Mouse (Mus musculus) 3134 (cell line): Measurements from ENCODE around the gene Siva1.

Source experiments
- DNase-seq: peaks from one replicate; pipeline ENCODE4 v3.0.0-alpha.2; 2011; ENCODE audit warnings: low spot score; ENCODE audit not compliant: insufficient read length; ENCODE audit errors: extremely low read depth

The Siva1 gene

GRCm38 (mm10) chr12:112654076-112654475 is 9.6 kb downstream of the Siva1 start:
- no peak for DNase-seq

- DNase-seq: no peak
These were observed 14.1 kb downstream of the Siva1 start for GRCm38 (mm10) chr12:112658619-112659018.

- no peak for DNase-seq
These were observed 14.6 kb downstream of the Siva1 start for GRCm38 (mm10) chr12:112659109-112659508.

GRCm38 (mm10) chr12:112660576-112661326 is 16.3 kb downstream of the Siva1 start:
- no peak for DNase-seq

- DNase-seq: no peak
These were observed 16.8 kb downstream of the Siva1 start for GRCm38 (mm10) chr12:112661327-112661605.

- DNase-seq: no peak
These were observed 17.4 kb downstream of the Siva1 start for GRCm38 (mm10) chr12:112661851-112662250.

GRCm38 (mm10) chr12:112663303-112663702 is 18.8 kb downstream of the Siva1 start:
- DNase-seq: no peak

GRCm38 (mm10) chr12:112663716-112664115 is 19.2 kb downstream of the Siva1 start:
- DNase-seq: no peak

- no peak for DNase-seq
These were observed 19.6 kb downstream of the Siva1 start for GRCm38 (mm10) chr12:112664124-112664523.

GRCm38 (mm10) chr12:112664656-112665055 is 20.2 kb downstream of the Siva1 start:
- no peak for DNase-seq

GRCm38 (mm10) chr12:112665445-112665844 is 21.0 kb downstream of the Siva1 start:
- DNase-seq: no peak

GRCm38 (mm10) chr12:112665881-112666544 is 21.5 kb downstream of the Siva1 start:
- no peak for DNase-seq

GRCm38 (mm10) chr12:112667619-112668297 is 23.3 kb downstream of the Siva1 start:
- no peak for DNase-seq

- no peak for DNase-seq
These were observed 26.4 kb downstream of the Siva1 start for GRCm38 (mm10) chr12:112670718-112671393.

GRCm38 (mm10) chr12:112671891-112672290 is 27.4 kb downstream of the Siva1 start:
- DNase-seq: no peak

- DNase-seq: peak; percentile 73
These were observed 28.5 kb downstream of the Siva1 start for GRCm38 (mm10) chr12:112672744-112673575.

- peak; percentile 72 for DNase-seq
These were observed 29.2 kb downstream of the Siva1 start for GRCm38 (mm10) chr12:112673576-112674091.

GRCm38 (mm10) chr12:112674132-112675011 is 29.9 kb downstream of the Siva1 start, which contains the start of gene Akt1:
Gene Akt1 (minus strand): TSS chr12:112674884.
- peak; percentile 80 for DNase-seq
